Mouse (Mus musculus): ENCODE results near the gene Lsm14a. TPM values are rescaled to one million over a fixed set of nuclear protein-coding genes. Genes with fewer than 3 reads are reported as not detected.

Lsm14a gene
- polyA plus RNA-seq, 1 experiment, result 55.9 TPM

DNA sequence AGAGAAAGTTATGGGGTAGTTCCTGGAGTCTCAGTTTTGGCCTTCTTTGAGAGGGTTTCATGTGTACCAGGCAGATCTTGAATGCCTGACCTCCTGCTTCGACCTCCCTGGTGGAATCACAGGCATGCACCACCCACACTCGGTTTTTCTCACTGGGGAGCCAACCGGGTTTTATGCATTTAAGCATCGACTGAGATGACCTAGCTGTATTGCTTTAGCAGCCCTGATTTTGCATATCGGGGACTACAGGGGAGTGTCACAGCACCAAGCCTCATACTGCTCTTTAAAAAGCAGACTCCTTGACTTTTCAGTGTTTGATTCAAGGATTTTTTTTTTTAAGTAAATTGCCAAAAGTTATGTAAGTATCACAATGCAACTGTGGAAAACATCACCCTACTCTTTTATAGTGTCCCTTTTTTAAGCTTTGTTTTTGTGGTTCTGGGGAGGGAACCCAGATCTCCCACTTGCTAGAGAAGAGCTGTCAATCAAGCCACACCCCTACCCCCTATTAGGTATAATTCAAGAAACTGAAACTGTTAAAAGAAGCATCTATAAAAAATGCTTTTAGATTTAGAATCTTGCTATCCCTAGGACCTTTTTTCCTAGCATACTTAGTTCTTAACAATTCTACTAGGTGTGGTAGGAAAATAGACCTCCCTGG is 5.2 kb downstream of the Lsm14a start:
- Histone ChIP-seq H3K4me3 (ENCODE audit: insufficient read depth, low read length) (peak overlapping the region; percentile 85), H3K4me1 (ENCODE audit: control insufficient read depth, insufficient read depth, low read length) (peaks cover 7% of the 10 kb centered on the region; the same call in 1 of the 2 replicates)

DNA sequence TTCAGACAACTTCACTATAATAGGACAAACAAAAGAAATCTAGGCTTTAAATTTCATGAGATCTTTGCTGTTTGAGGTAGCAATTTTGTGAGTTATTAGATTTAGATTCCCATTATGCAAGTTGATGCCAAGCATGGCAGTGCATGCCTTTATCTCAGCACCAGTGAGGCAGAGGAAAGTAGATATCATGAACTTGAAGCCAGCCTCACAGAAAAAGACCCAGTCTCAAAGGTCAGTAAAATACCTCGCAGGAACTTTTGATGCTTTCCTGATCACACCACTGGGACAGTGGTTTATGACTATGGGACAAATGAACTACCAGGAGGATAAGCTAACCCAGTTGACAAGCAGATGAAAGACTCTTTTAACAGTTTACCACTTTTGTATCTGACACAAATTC is 10.3 kb downstream of the Lsm14a start:
- Histone ChIP-seq H3K27ac (ENCODE audit: insufficient read depth, low read length) (no peak overlapping the region), H3K4me1 (ENCODE audit: control insufficient read depth, insufficient read depth, low read length) (peaks cover 8% of the 10 kb centered on the region; the same call in 1 of the 2 replicates), H3K4me3 (ENCODE audit: insufficient read depth, low read length) (no peak overlapping the region)
- TF ChIP-seq CTCF (IDR thresholded peaks at IDR 0.05; ENCODE audit: extremely low read depth, insufficient read depth, low read length), result no peak
- TF ChIP-seq POLR2A (IDR thresholded peaks at IDR 0.05; ENCODE audit: extremely low read depth, insufficient read depth, low read length), result no peak

More for the DNA sequence above, 5.2 kb downstream of the Lsm14a start:
- H3K27ac ChIP-seq (ENCODE audit: insufficient read depth, low read length), result no peak overlapping the region
- no peak for TF ChIP-seq CTCF (IDR thresholded peaks at IDR 0.05; ENCODE audit: extremely low read depth, insufficient read depth, low read length)
- no peak for TF ChIP-seq POLR2A (IDR thresholded peaks at IDR 0.05; ENCODE audit: extremely low read depth, insufficient read depth, low read length)

DNA sequence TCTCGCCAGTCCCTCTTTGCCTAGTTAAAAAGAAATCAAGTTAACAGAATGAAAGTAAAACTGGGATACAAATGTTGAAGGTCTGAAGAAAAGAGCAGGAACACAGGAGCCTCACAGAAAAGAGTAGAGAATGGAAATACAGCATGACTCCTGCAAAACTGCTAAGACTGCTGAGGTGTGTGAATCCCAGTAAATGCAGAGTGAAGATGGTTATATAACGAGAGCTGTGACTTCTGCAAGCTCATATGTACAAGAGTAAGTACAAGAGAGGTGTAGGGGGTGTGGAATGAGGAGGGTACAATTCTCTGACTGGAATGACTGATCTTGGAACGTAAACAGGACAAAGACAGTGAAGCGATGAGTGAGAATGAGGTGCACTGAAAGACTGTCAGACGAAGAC is 11.4 kb downstream of the Lsm14a start:
- TF ChIP-seq CTCF (IDR thresholded peaks at IDR 0.05; ENCODE audit: extremely low read depth, insufficient read depth, low read length), result no peak
- H3K4me3 ChIP-seq (ENCODE audit: insufficient read depth, low read length), result no peak overlapping the region
- H3K27ac ChIP-seq (ENCODE audit: insufficient read depth, low read length), result no peak overlapping the region
- peaks cover 5% of the 10 kb centered on the region; the same call in 1 of the 2 replicates for H3K4me1 ChIP-seq (ENCODE audit: control insufficient read depth, insufficient read depth, low read length)

DNA sequence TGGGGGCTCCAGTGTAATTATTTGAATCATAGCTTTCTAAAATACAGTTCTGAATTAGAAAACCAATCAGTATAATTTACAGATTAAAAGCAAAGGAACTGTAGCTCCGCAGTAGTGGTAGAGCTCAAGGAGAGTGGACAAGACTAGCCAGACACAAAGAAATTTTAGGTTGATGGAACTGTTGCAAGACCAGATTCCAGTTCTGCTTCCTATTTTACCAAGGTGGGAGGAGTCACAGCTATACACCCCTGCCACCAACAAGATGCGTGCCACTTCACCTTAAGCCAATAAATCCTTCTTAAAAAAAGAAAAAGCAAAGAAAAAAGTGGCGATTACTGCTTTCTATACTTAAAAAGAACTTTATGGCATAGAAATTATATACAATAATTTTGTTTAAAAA is 12.8 kb downstream of the Lsm14a start:
- no peak overlapping the region for H3K4me3 ChIP-seq (ENCODE audit: insufficient read depth, low read length)
- no peak overlapping the region for H3K27ac ChIP-seq (ENCODE audit: insufficient read depth, low read length)
- TF ChIP-seq CTCF (IDR thresholded peaks at IDR 0.05; ENCODE audit: extremely low read depth, insufficient read depth, low read length) (no peak), POLR2A (IDR thresholded peaks at IDR 0.05; ENCODE audit: extremely low read depth, insufficient read depth, low read length) (no peak)
- peaks cover 3% of the 10 kb centered on the region; the same call in 1 of the 2 replicates for H3K4me1 ChIP-seq (ENCODE audit: control insufficient read depth, insufficient read depth, low read length)

DNA sequence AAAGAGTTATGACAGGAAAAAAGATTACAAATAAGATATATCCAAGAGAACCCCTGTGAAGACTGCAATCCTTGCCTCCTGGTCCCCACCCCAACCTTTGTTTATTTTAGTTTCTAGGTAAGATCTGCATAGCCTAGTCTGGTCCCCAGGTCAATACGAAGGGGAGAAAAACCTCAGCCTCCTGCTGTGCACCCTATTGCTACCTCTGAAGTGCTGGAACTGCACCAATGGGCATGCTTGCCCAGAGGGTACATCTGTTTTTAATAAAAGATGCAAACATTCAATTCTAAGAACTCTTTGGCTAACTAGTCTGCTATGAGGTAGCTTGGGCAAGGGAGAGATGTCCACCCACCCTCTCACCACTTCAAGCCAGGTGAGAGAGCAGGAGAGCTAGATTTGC is 19.2 kb downstream of the Lsm14a start:
- TF ChIP-seq POLR2A (IDR thresholded peaks at IDR 0.05; ENCODE audit: extremely low read depth, insufficient read depth, low read length) (no peak), CTCF (IDR thresholded peaks at IDR 0.05; ENCODE audit: extremely low read depth, insufficient read depth, low read length) (no peak)
- Histone ChIP-seq H3K4me3 (ENCODE audit: insufficient read depth, low read length) (no peak overlapping the region), H3K4me1 (ENCODE audit: control insufficient read depth, insufficient read depth, low read length) (no peaks in the 10 kb centered on the region; the same call in 1 of the 2 replicates), H3K27ac (ENCODE audit: insufficient read depth, low read length) (no peak overlapping the region)

DNA sequence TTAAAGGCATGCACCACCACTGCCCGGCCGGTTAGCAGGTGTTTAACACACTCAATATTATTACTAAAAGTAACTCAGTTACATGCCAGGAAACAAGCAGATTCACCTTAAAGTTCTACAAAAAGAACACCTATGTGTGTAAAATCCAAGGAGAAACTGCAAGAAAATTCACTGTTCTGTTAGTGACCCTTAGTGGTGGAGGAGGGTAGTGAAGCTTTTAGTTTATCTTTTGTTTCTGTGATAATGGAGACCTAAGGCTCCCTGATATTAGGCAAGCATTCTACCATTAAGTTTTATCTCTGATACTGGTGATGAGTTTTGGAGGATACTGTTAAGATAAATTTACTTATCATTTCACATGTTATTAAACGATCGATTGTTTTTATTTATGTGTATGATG is 37.5 kb downstream of the Lsm14a start:
- TF ChIP-seq CTCF (IDR thresholded peaks at IDR 0.05; ENCODE audit: extremely low read depth, insufficient read depth, low read length), result no peak
- H3K4me3 ChIP-seq (ENCODE audit: insufficient read depth, low read length), result no peak overlapping the region
- H3K27ac ChIP-seq (ENCODE audit: insufficient read depth, low read length), result no peak overlapping the region
- no peaks in the 10 kb centered on the region for H3K4me1 ChIP-seq (ENCODE audit: control insufficient read depth, insufficient read depth, low read length)

DNA sequence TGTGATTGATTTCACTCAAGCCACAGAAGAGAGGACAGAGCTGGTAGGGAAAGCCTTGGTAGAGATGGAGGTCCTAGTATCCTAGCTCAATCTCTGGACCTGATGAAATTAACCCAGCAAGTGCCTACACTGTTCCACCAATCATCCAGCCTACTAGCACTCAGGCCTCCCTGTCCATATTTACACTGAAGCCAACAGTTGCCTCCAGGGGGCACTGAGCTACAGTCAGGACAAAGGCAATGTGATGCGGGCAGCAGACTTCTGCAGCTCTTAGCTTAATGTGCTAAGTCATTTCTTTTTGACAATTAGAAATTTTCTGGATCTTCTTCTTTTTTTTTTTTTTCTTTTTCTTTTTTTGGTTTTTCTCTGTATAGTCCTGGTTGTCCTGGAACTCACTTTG is 41.1 kb downstream of the Lsm14a start:
- Histone ChIP-seq H3K4me1 (ENCODE audit: control insufficient read depth, insufficient read depth, low read length) (no peaks in the 10 kb centered on the region; the same call in 1 of the 2 replicates), H3K27ac (ENCODE audit: insufficient read depth, low read length) (no peak overlapping the region), H3K4me3 (ENCODE audit: insufficient read depth, low read length) (no peak overlapping the region)
- TF ChIP-seq CTCF (IDR thresholded peaks at IDR 0.05; ENCODE audit: extremely low read depth, insufficient read depth, low read length), result peak; percentile 39
- TF ChIP-seq POLR2A (IDR thresholded peaks at IDR 0.05; ENCODE audit: extremely low read depth, insufficient read depth, low read length), result no peak

DNA sequence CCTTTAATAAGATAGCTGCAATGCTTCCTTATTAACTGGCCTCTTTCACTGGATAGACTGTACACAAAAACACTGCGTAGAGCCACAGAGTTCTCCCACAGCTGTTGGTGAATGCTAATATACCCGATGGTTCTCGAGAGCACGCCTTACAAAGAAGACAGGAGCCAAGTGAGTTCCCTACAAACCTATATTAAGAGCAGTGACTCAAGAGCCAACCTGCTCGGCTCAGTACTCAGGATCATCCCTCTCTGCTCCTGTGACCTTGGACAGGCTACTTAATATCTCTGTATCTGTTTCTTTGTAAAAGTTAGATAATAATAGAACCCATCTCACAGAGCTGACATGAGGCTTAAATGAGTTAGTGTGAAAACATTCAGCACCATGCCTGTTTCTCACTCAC is 42.9 kb downstream of the Lsm14a start:
- no peak for TF ChIP-seq POLR2A (IDR thresholded peaks at IDR 0.05; ENCODE audit: extremely low read depth, insufficient read depth, low read length)
- H3K27ac ChIP-seq (ENCODE audit: insufficient read depth, low read length), result no peak overlapping the region
- H3K4me3 ChIP-seq (ENCODE audit: insufficient read depth, low read length), result no peak overlapping the region
- no peaks in the 10 kb centered on the region; the same call in 1 of the 2 replicates for H3K4me1 ChIP-seq (ENCODE audit: control insufficient read depth, insufficient read depth, low read length)

DNA sequence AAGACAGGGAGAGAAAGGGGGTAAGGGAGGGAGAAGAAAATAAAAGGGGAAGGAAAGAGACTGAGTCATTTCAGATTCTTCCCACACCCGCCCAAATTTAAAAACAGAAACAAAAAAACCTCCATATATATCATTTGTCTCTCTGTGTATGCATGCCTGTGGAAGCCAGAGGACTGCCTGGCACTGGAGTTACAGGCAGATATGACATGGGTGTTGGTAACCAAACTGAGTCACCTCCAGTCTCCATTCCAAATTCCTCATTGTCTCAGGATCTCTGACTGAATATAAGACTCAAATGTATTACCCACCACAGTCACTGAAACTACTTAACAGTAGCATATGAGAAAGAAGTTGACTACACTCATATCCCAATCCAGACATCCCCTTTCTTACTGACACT is 45.1 kb downstream of the Lsm14a start:
- Histone ChIP-seq H3K4me3 (ENCODE audit: insufficient read depth, low read length) (no peak overlapping the region), H3K27ac (ENCODE audit: insufficient read depth, low read length) (no peak overlapping the region), H3K4me1 (ENCODE audit: control insufficient read depth, insufficient read depth, low read length) (no peaks in the 10 kb centered on the region; the same call in 1 of the 2 replicates)
- TF ChIP-seq POLR2A (IDR thresholded peaks at IDR 0.05; ENCODE audit: extremely low read depth, insufficient read depth, low read length) (no peak), CTCF (IDR thresholded peaks at IDR 0.05; ENCODE audit: extremely low read depth, insufficient read depth, low read length) (no peak)

DNA sequence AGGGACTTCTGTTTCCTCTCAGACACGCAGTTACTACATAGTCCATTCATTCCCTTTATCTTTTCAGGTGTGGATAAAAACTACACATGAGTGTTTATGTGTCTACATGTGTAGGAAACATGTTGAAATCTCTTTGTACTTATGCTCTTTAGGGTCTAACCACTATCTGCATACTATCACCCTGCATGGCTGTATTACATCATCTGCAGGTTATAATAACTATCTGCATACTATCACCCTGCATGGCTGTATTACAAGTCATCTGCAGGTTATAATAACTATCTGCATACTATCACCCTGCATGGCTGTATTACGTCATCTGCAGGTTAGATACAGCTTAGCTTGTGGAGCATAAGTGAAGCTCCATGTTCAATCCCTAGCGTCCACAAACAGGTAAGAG is 46.1 kb downstream of the Lsm14a start:
- no peak for TF ChIP-seq POLR2A (IDR thresholded peaks at IDR 0.05; ENCODE audit: extremely low read depth, insufficient read depth, low read length)
- no peak for TF ChIP-seq CTCF (IDR thresholded peaks at IDR 0.05; ENCODE audit: extremely low read depth, insufficient read depth, low read length)
- H3K4me1 ChIP-seq (ENCODE audit: control insufficient read depth, insufficient read depth, low read length), result no peaks in the 10 kb centered on the region; the same call in 1 of the 2 replicates
- H3K4me3 ChIP-seq (ENCODE audit: insufficient read depth, low read length), result no peak overlapping the region
- no peak overlapping the region for H3K27ac ChIP-seq (ENCODE audit: insufficient read depth, low read length)
